Mouse (Mus musculus) right cerebral cortex, adult 2 months (tissue): ENCODE measurements around the gene Ly6g.
A peak's percentile ranks its signal among the peaks of the same experiment; 100 is the strongest.
"Not testable (repeated sequence)": the region's sequence is repeated elsewhere in the genome, so short reads cannot be mapped to it uniquely, and the experiment has no call there.

Source experiments
- DNase-seq, 2 experiments: peaks; one replicate each; pipeline ENCODE4 v3.0.0; 2021 to 2022; ENCODE audit warnings: low spot score in 2 of 2

Ly6g gene

GRCm38 (mm10) chr15:75154940-75155339, at the start of gene Ly6g:
Gene Ly6g, plus strand, starts transcription at chr15:75155240.
- no peak for DNase-seq

DNA sequence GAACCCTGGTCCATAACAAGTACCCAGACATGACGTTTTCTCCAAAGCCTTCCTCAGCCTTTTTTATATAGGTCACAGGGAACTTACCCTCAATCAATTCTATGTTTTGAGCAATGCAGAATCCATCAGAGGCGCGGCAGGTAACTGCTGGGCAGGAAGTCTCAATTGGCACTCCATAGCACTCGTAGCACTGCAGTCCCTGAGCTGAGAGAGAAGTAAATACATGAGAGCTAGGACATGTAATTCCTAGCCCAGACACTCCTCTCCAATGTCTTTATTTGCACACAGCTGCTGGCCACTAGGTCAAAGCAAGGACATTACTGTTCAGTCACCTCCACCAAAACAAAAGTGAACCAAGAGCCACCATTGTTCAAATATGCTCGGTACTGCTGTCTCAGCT, 44.6 kb upstream of the Ly6g start:
- DNase-seq, result not testable (repeated sequence)

- not testable (repeated sequence) for DNase-seq
Measured at GRCm38 (mm10) chr15:75111861-75112630, 43.0 kb upstream of the Ly6g start, which contains the start of gene Ly6c2. Gene Ly6c2, minus strand, starts transcription at chr15:75111970.

DNA sequence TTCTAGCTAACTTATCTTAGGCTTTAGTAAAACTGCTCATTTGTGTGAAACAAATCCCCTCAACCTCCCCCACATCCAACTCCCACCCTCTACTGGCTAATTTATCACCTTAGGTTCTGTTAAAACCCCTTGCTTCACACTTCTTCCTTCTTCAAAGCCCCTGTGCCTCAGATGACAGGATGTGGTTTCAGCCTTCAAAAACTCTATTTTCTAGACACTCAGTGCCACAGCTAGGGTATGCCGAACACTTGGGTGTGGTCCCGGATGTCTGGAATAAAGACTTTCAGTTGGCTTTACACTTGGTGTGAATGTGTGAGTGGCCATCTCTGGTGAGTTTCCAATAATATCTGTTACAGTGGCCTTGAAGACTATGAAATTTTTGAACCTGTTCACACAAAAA, 38.5 kb upstream of the Ly6g start:
- DNase-seq, result no peak

- DNase-seq, result peak in 1 of 2 experiments; percentile 4
Measured at GRCm38 (mm10) chr15:75117481-75117880, 37.6 kb upstream of the Ly6g start.

- DNase-seq, result peak; percentile 5 to 13
Measured at GRCm38 (mm10) chr15:75118742-75119141, 36.3 kb upstream of the Ly6g start.

GRCm38 (mm10) chr15:75120066-75120465, 35.0 kb upstream of the Ly6g start:
- DNase-seq, result no peak

GRCm38 (mm10) chr15:75132346-75132745, 22.7 kb upstream of the Ly6g start:
- DNase-seq, result not testable (repeated sequence)

DNA sequence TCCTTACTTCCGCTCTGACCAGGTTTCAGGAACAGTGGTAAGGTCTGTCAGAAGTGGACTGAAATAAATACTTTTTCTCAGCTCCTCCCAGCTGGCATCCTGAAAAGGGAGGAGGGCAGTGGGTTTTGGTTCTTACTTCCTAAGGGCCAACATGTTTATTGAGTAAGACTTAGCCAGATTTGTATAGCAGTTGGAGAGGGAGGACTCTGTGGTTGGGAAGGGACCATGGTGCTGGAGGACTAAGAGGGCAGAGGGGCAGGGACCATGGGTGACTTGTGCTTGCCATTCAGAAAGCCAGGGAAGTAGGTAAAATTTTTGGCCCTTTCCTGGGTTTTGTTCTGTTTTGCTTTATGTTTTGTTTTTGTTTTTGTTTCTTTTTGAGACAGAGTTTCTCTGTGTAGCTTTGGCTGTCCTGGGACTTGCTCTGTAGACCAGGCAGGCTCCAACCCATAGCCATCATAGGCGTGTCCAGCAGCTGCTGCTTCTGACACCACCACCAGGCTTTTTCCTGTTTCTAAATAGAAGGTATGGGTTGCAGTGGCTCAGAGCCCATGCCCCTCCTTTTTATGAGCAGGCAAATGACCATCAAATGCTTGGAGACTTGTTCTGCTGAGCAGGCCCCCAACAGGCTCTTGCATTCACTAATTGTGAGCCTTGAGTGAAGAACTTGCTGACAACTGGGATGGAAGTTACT, 19.8 kb upstream of the Ly6g start:
- not testable (repeated sequence) for DNase-seq

DNA sequence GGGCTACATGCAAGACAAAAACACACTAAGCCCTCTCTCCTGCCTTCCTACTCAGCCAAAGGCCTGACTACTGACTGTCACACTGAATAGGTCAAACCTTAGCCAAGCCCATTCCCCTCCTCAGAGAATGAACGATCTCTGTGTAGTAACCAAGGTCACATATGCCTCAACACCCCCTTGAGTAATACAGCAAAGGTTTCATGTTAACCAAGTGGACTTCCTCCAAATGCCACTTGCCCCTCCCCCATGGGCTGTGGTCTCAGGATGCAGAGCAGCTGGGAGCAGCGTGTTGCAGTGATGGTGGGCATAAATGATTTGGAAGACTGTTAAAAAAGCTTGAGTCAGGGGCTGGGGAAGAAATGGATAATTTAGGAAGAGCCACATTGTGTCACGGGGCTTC, 17.3 kb upstream of the Ly6g start:
- not testable (repeated sequence) for DNase-seq

DNA sequence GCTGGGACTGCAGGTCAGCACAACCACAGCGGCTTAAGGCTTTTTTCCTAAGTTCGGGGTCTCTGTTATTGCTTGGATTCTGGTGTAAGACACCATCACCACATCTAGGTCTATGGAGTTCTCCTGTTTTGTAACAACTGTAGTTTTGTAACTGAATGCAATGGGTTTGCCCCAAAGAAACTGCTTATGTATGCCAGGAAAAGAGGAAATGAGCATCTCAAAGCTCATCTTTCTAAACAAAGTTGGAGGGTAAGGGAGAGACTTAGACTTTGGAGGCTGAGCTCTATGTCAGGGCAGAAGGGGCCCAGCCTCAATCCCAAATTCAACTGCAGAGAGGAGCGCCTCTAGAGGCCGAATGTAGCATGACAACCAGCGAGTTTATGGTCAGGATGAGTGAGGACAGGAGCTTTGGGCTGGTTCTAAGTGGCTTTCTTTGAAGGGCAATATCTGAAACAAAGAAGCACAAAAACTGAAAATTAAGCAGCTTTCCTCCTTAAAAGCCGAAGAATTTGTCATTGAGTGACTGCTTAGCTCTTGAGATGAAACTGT, 13.2 kb upstream of the Ly6g start:
- DNase-seq, result not testable (repeated sequence)

DNA sequence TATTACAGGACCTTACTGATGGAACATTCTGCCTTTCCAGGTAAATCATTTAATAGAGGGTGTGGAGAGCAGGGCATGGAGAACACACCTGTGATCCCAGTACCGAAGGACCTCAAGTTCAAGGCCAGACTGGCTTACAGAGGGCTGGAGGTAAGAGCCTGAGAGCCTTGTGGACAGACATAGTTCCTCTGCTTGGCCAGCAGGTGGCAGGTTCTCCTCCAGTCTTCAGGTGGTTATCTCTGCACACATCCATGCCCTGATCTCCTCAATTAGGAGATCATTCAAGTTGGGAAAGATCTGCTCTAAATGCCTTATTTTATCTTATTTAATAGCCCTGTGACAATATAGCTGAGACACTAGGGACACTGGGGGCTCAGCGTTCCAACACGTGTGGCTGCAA, 11.3 kb upstream of the Ly6g start:
- no peak for DNase-seq

DNA sequence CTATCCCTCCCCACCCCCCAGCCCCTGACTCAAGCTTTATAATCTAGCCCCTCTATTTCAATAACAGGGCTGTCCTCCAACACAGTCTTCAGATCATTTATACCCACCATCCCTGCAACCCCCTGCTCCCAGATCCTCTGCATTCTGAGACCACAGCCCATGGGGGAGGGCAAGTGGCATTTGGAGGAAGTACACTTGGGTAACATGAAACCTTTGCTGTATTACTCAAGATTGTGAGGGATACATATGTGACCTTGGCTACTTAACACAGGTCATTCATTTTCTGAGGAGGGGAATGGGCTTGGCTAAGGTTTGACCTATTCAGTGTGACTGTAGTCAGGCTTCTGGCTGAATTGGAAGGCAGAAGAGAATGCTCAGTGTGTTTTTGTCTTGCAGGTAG, 2.0 kb upstream of the Ly6g start:
- no peak for DNase-seq

DNA sequence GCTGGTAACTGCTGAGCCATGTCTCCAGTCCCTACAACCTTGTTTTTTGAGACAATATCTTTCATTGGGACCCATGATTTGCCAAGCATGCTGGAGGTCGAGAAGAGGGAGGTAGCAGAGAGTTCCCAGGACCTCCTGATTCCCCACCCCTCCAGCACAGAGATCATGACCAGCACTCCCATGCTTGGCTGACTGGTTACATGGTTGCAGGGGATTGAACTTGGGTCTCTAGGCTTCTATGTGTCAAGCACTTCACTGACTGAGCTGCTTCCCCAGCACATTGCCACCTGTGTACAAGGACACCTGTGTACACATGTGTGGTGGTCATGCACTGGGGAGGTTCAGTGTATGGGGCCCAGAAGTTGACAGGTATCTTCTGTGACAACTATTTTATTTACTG, 2.6 kb downstream of the Ly6g start:
- no peak for DNase-seq

DNA sequence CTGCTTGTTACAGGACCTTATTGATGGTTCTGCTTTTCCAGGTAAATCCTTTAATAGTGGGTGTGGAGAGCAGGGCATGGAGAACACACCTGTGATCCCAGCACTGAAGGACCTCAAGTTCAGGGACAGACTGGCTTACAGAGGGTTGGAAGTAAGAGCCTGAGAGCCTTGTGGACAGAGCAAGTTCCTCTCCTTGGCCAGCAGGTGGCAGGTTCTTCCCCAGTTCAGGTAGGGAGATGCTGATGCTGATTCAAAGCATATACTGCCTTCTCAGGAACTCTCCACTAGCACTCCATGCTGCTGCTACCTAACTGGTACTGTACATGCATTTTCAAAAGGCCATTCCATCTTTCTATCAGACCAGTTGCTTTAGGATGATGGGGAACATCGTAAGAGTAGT, 20.5 kb downstream of the Ly6g start:
- DNase-seq, result peak; percentile 6 to 49

- DNase-seq, result no peak
Measured at GRCm38 (mm10) chr15:75186291-75186690, 31.3 kb downstream of the Ly6g start.

DNA sequence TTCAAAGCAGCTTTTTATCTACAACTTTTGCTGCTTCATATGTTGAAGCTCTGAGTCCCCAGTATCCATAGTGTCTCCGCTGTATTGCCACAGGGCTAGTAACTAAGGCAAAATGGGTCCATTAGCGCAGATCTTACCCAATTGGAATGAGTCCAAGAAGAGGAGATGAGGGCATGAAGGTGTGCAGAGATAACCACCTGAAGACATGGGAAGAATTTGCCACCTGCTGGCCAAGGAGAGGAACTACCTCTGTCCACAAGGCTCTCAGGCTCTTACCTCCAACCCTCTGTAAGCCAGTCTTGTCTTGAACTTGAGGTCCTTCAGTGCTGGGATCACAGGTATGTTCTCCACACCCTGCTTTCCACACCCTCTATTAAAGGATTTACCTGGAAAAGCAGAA, 34.1 kb downstream of the Ly6g start:
- no peak for DNase-seq

DNA sequence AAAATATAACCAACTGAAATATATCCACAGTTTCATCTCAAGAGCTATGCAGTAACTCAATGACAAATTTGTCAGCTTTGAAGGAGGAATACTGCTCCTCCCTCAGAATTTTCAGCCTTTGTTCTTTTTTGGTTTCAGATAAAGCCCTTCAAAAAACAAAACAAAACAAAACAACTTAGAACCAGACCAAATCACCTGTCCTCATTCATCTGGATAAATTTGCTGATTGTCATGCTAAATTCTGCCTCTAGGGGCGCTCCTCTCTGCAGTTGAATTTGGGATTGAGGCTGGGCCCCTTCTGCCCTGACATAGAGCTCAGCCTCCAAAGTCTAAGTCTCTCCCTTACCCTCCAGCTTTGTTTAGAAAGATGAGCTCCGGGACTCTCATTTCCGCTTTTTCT, 35.5 kb downstream of the Ly6g start:
- peak in 1 of 2 experiments; percentile 3 for DNase-seq
